Mouse (Mus musculus) natural killer cell, adult 2 months (primary cell): ENCODE measurements around the gene Ciart.
"Not testable (repeated sequence)": the region's sequence is repeated elsewhere in the genome, so short reads cannot be mapped to it uniquely, and the experiment has no call there.

ENCODE experiments used
- DNase-seq, 2 experiments: peaks; one replicate each; pipeline ENCODE4 v3.0.0; 2022; ENCODE audit warnings: low spot score in 2 of 2

The Ciart gene

DNA sequence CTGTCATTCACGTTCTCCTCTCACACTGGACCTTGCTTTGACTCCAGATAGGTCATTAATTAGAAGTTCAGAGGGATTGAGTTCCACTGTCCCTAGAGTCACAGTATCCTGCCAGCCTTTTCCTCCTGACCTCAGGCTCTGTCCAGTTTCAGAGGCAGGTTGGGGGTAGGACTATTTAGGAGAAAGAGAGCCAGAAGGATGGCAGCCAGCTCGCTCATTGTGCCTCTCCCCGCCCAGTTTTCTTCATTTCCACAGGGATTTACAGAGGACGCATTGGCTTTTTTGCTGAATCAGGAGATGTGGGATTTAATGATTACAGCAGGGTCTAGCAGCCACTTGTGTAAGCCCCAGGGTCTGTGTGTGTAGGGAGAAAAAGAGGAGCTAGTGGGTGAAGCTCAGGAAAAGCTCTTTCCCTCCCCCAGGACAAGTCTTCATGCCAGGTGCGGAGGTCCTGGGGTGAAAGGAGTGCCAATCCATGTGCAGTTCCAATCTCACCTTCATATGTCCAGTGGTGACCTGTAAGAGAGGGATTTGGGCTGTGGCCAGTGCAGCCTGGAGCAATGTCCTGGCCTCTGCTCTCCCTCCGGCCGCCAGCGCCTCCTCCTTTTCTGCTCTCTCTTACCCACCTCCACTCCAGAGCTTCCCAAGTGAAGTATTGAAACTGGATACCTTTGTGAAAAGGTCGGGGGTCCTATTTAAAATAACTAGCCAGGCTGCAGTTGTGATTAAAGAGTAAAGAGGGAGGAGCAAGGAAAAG lies 19.7 kb upstream of the Ciart start:
- DNase-seq = no peak

DNA sequence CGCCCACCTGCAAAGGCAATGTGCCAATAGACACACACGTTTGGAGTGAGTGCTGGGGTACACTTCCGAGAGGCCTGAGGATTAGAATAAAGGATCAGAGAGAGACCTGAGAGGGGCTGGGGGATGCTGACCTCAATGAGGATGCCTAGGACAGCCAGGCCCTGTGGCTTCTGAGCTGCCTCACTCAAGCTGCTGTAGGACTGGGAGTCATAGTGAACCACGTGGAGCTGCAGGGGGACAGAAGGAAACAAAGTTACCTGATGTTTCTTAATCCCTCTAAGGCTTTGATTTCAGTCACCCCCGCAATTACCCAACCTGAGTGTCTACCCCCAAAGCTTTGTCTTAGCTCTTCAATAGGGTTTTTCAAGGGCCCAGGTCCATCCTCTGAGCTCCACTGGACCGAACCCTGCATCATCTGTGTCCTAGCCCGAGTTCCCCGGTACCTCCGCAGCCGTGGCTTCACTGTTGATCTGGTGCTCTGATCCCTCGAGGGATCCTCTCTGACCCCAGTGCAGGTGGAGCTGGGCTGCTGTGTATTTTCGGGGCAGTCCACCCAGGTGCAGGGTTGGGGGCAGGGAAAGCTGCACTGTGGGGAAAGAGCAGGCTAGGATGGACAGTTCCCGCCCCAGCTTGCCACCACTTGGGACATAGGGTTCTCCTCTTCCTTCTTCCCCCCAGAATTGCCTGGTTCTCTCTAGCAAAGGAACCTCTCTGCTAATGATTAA lies 17.9 kb upstream of the Ciart start:
- DNase-seq = no peak

DNA sequence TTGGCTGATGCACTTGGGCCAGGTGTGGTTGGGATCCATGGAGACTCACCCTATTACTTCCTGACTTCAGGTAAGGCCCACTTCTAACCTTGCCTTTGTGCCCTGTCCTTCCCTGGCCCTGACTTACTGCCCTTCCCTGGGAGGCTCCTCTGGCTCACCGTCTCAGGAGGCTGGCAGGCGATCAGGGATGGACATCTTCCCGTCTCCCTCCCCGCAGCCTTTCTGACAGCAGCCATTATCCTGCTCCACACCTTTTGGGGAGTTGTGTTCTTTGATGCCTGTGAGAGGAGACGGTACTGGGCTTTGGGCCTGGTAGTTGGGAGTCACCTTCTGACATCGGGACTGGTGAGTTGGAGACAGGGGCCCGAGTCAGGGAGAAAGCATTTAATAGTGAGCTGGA lies 13.4 kb upstream of the Ciart start:
- not testable (repeated sequence) for DNase-seq

DNA sequence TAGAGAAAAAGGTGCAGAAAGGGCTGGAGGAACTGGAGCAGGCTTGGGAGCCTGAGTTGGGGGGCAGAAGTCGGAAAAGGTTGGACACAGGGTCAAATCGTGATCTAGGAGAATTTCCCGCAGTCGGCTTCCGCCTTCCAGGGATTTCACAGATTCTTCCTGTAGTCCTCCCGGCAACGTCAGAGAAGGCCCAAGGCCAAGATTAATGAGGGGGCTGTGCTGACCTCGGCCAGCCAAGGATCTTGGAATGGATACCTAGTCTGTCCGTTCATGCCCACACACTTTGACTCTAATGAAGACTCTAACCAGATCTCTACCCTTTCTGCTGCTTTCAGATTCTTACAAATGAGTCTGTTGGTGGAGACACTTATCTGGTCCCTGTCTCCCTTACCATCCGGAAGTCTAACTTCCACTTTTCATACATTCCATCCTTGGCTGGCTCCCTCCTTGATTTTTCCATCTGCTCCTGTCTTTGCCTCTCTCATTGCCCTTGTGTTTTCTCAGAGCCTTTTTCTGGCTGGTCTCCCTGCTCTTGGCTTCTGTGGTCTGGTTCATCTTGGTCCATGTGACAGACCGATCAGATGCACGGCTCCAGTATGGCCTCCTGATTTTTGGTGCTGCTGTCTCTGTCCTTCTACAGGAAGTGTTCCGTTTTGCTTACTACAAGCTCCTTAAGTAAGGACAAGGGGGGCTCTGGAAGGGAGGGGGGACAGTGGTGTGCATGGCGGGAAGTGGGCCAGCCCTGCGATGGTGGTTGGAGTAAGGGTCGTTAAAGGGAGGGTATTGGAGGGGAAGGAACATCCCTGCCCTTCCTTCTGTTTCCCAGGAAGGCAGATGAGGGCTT lies 12.5 kb upstream of the Ciart start:
- DNase-seq = no peak

DNA sequence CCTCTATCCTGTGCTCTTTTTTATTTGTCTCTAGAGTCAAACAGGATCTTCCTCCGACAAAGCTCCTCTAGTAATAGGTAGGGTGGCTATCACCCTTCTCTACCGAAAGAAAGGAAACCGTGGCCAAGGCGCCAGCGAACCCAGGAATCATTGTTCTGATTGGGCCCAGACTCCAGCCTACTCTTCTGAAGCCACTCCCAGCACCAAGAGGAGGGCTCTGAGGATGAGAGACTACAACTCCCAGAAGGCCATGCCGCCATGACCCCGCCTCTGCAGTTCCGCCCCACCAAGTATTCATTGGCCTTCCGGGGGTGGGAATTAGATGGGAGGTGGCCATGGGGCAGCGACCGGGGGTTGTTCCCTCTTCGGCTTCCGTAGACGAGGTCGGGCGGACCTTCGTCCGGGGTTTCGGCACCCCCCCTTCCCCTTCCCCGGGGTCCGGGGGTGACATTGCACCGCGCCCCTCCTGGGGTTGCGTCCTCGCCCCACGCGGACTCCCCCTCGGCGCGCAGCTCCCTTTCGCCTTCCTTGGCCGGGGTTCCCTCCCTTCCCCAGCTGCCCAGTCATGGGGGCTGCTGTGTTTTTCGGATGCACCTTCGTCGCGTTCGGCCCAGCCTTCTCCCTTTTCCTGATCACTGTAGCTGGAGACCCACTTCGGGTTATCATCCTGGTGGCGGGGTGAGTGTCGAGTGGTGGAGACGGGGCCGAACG lies 11.7 kb upstream of the Ciart start, which contains the start of gene Aph1a:
Aph1a (plus strand) TSS at position 364 of the 711 bp plus-strand sequence.
- peak; percentile 96 for DNase-seq

DNA sequence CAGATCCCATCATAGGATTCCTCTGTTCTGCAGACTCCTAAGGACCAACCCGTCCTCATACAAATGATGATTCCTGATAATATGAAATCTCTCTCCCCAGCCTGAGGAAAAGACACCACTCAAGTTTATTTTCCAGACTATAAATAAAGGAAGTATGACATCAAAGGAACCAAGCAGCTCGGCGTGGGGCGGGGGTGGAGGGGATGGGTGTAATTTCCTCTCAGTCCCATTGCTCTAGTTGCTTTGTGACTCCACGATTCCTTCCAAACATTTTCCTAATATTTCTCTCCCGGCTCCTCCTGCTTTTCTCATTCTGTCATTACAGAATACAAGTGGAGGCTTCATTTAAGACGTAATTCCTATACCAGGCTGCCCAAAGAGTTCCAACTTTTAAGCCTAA lies 11.1 kb upstream of the Ciart start:
- no peak for DNase-seq

DNA sequence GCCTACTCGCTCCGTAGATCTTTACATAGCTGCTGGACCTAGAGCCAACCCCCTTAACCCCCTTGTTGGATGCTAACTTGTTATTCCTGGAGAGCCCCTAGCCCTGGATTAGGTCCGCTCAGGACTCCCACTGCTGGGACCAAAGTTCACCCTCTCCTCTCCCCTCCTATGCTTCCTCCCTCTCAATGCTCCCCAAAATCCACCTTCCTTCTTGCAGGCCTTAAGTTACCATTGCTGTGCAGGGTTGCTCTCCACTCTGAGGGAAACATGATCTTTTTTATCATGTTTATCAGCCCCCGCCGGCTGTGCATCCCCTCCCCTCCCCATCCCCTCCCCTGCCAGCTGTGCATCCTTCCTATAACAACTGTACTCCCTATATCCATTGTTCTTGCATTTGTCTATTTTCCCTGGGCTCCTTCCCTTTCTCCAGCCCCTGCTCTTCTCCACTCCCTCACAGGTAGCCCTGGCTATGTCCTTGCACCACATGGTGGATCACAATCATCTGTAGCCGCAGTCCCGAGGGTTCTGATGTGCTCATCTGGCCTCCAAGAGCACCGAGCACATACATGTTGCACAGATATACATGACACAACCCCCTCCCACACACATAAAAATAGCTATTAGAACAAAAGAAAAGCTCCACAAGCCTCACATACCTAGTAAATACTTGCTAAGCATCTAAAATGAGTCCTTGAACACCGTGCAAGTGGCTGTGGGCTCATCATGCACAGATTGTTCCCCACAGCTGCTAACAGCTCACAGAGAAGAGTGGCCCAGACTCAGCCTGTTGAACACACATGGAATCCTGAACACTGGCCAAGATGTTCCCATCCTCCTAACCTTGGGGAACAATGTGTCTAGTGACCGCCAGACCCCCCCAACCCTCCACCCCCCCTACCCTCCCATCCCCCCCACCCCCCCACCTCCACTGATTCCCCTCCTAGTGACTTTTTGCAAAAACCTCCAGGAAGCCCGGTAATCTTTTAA lies 10.3 kb upstream of the Ciart start:
- no peak for DNase-seq

DNA sequence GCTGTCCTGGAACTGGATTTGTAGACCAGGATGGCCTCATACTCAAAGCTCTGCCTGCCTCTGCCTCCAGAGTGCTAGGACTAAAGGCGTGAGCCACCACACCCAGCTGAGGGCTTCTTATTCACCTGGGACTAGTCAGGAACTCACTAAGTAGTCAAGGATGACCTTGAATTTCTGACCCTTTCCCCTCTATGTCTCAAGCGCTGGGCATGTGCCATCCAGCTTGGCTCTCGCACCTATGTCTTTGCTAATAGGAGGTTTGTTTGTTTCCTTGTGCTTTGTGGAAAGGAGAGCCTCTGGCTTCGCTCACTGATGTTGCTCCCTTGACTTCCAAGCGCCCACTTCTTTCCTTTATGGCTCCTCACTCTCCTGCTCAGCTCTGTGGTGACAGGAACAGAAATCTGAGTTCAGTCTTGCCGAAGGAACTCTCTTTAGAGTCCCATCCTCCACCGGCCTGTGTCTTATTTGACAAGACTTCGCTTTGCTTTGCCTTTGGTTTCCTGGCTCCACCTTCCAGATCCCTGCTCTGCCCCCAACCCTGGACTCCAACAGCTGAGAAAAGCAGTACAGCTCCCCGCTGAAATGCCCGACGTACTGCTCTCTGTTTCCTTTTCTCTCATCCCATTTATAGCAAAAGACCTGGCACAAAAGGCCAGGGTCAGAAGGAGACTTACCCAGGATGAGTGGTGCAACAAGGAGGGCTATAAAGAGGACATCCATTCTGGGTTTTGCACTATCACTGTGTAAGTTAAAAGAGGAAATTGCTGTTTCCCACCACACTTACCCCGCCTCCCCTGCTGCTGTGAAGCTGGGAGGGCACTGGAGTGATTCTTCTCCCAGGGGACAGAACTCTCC lies 9.4 kb upstream of the Ciart start, which contains the start of gene BC028528:
BC028528 (minus strand) TSS at position 795 of the 855 bp plus-strand sequence.
- peak in 1 of 2 experiments; percentile 69 for DNase-seq

DNA sequence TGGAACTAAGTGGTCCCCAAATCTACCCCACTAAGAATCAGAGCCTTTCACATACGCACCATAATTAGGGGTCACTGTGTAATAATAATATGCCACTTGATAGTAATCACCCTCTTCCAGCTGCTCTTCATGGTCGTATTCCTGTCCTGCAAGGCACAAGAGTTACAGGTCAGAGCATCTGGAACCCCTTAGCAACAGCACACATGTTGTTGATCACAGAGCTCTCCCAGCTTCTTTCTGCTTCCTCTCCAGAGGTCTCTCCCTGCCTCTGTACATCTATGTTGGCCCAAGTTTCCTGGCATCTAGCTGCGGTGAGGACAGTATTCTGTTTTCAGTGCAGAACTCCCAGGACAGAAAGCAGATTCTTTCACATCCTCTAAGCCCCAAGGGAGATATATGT lies 7.6 kb upstream of the Ciart start:
- DNase-seq = no peak

DNA sequence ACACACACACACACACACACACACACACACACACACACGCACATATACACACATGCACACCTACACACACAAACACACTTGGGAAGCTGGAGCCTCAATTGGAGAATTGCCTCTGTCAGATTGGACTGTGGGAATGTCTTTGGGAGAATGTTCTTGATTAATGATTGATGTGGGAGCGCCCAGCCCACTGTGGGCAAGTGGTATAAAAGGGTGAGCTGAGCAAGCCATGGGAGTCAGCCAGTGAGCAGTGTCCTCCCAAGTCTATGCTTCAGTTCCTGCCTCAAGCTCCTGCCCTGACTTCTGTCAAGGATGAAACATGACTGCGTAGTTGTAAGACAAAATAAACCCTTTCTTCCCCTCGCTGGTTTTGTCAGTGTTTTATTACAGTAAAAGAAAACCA lies 5.5 kb upstream of the Ciart start:
- no peak for DNase-seq

DNA sequence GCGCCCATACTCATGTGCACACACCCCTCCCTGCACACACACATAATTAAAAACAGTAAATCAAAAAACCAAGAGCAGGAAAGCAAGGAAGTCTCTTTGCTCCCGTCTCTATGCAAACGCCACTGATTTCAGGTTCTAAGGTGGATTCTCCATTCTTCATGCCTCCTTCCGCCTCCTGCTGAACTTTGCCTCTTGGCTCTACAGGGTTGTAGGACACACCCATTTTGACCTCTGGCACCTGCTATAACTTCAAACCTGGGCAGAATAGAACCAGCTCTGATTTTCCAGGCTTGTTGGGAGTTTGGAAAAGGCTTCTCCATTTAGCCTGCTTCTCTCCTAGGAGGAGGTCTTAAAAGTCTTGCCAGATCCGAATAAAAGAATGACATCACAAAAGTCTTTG lies 2.3 kb upstream of the Ciart start:
- no peak for DNase-seq

DNA sequence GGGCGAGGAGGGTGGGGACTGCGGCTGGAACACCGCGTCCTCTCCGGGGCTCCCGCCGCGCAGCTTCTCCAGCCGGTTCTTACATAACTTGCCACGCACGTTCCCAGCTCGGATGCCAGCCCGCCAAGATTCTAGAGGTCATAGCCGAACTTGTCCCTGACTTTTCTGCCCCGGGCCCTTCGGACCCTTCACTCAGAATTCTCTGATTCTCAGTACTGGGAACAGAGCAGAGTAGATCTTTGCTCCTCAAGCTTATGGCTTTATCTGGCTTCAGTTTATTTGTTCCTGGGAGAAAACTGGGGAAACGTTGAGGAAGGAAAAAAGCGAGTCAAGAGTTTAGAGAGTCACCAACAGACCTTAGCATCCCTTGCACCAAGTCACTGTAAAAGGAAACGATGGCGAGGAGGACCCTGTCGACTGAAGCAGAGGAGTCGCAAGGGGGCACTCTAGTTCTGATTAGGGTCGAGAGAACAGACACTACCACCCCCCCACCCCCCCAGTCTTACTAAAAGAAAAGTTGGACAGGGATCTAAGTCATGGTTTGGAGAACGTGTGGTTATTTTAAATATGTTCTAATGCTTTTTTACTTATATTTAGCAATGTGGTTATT lies 870 bp upstream of the Ciart start:
- DNase-seq = peak; percentile 54 to 76

DNA sequence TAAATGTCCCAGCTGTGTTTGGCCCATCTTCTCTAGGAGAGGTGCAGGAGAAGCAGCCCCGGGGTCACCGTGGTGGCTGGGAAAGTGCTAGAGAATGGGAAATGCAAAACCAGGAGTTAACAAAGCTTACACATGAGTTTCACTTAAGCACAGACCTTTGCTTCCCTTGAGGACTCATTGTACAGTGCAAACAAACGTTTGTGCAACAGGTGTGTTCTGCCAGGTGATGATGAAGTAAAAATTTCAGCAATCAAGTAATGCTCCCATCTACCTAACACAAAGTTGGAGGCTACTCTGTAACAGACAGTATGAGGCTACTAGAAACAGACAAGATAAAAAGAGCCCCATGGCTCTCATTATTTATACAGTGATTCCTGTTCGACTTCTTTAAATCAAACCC lies 3.0 kb downstream of the Ciart start:
- DNase-seq = no peak

DNA sequence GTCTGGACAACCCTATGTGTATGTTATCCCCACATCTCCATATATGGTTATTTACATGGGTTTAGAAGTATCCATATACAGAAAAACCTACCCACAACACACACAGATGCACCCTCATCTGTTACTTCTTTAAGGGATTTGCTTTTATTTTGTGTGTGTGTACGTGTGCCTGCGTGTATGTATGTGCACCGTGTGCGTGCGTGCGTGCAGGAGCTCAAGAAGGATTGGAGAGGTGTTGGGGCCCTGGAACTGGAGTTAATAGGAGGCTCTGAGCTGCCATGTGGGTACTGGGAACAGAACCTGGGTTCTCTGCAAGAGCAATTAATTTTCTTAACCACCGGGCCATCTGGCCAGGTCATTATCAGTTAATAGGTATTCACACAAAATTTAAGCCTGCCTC lies 10.0 kb downstream of the Ciart start:
- DNase-seq = no peak

DNA sequence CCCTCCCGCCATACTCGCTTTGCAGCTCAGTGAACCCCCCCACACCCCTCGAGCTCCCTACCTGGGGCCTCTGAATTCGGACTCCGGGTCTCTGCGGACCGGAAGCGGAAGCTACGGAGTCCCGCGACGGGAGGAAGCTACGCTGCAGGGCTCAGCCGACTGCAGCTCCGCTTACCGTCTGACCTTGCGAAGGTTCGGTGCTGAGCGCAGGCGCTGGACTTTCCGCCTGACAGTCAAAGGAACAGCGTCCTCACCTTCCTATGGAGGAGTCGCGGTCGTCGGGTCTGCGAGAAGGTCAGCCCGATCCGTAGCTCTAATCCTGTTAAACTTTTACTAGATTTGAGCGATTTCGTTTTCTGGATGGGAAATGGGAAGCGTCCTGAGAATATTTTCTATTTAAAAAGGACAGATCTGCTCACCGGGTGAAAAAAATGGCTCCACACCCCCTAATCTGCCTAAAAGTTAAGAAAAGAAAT lies 10.6 kb downstream of the Ciart start, which contains the start of gene Mrps21:
Mrps21 (minus strand) TSS at position 128 of the 476 bp plus-strand sequence.
- peak; percentile 79 to 83 for DNase-seq

DNA sequence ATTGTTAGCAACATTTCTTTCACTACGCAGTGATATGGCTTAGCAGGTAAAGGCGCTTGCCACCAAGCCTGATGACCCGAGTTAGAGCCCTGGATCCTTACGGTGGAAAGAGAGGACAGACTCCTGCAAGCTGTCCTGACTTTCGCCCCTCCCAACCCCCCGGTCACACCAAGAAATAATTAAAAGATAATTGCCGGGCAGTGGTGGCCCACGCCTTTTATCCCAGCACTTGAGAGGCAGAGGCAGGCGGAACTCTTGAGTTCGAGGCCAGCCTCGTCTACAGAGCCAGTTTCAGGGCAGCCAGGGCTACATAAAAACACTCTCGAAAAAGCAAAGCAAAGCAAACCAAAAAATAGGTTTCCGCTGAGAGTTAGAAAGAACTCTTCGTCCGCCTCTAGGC lies 11.1 kb downstream of the Ciart start:
- DNase-seq = no peak

DNA sequence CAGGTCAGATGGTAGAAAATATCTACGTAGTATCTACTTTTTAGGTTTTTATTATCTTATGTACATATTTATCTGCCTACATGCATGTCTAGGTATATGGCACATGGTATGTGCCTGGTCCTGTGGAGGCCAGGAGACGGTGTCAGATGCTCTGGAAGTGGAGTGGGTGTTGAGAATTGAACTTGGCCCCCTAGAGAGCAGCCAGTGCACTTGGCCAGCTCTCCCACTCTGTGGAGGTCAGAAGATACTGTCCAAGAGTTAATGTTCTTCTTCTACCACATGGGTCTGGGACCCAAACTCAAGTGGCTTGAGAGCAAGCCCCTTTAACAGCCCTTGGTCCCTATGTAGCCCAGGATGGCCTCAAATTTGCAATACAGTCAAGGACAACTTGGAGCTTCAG lies 14.6 kb downstream of the Ciart start:
- DNase-seq = no peak

DNA sequence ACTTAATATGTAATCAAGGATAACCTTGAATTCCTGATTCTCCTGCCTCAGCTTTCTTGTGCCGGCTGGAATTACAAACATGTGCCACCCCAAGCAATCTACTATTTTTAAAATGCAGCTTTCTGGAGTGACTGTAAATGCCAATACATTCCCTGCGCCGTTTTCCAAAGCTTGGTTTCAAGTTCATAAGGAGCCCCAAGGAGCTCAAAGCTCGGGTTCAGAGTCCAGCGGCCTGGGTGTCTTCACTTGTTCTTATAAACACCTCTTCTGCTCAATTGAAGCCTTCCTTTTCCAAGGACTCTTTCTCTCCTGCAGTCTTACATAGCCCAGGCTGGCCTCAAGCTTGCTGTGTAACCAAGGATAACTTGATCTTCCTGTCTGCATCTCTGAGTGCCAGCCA lies 16.0 kb downstream of the Ciart start:
- DNase-seq = no peak

DNA sequence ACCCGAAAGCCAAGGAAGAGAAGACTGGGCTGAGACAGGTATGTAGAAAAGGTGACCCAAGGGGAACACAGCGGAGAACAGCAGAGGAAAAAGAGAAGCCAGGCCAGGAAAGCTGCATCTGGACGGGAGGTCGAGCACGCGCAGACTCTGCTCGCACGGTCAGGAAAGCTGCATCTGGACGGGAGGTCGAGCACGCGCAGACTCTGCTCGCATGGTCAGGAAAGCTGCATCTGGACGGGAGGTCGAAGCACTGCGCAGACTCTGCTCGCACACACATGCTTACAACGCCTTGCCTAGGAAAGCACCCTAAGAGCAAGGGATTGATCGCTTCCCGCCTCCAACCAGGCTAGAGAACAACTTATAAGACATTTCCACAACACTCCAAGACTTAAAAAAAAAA lies 16.5 kb downstream of the Ciart start:
- DNase-seq = no peak
